Mouse (Mus musculus) heart, adult 8-10 months (tissue): Measurements from ENCODE around the gene Kcnq4. TPM values are rescaled to one million over a fixed set of nuclear protein-coding genes. Genes with fewer than 3 reads are reported as not detected.

Experiments used
- DNase-seq: peaks from one replicate; pipeline ENCODE4 v3.0.0; 2022; ENCODE audit warnings: low spot score
- total RNA-seq, 4 experiments: library from RNA; stranded (reverse); gene quantifications; 2 replicates each; pipeline ENCODE4 v1.2.4; 2022

Gene Kcnq4
- total RNA-seq = 1 to 10 TPM; 1.6 to 2.4 (median 2.2) TPM

- no peak for DNase-seq
These were observed at the start of gene Kcnq4 for GRCm38 (mm10) chr4:120747941-120748866. Gene Kcnq4 (minus strand): TSS chr4:120748612.

GRCm38 (mm10) chr4:120796687-120797086, 48.3 kb upstream of the Kcnq4 start:
- DNase-seq = no peak

GRCm38 (mm10) chr4:120795646-120796045, 47.2 kb upstream of the Kcnq4 start:
- DNase-seq = no peak

- no peak for DNase-seq
These were observed 44.5 kb upstream of the Kcnq4 start for GRCm38 (mm10) chr4:120792918-120793317.

GRCm38 (mm10) chr4:120790027-120790426, 41.6 kb upstream of the Kcnq4 start:
- no peak for DNase-seq

GRCm38 (mm10) chr4:120755801-120756200, 7.4 kb upstream of the Kcnq4 start:
- no peak for DNase-seq

- DNase-seq = peak; percentile 60
These were observed 6.9 kb upstream of the Kcnq4 start for GRCm38 (mm10) chr4:120755299-120755698.

- DNase-seq = no peak
These were observed 1.2 kb upstream of the Kcnq4 start for GRCm38 (mm10) chr4:120749601-120750000.

GRCm38 (mm10) chr4:120747243-120747792, 1.1 kb downstream of the Kcnq4 start:
- no peak for DNase-seq

- DNase-seq = no peak
These were observed 1.8 kb downstream of the Kcnq4 start for GRCm38 (mm10) chr4:120746552-120747150.

- no peak for DNase-seq
These were observed 2.5 kb downstream of the Kcnq4 start for GRCm38 (mm10) chr4:120745731-120746551.

GRCm38 (mm10) chr4:120743636-120744035, 4.8 kb downstream of the Kcnq4 start:
- no peak for DNase-seq

GRCm38 (mm10) chr4:120741303-120741702, 7.1 kb downstream of the Kcnq4 start:
- DNase-seq = no peak

GRCm38 (mm10) chr4:120734012-120734622, 14.3 kb downstream of the Kcnq4 start:
- DNase-seq = no peak

- no peak for DNase-seq
These were observed 15.7 kb downstream of the Kcnq4 start for GRCm38 (mm10) chr4:120732737-120733136.

GRCm38 (mm10) chr4:120731030-120731644, 17.3 kb downstream of the Kcnq4 start:
- peak; percentile 35 for DNase-seq

- DNase-seq = no peak
These were observed 17.8 kb downstream of the Kcnq4 start for GRCm38 (mm10) chr4:120730574-120730973.

GRCm38 (mm10) chr4:120730146-120730545, 18.3 kb downstream of the Kcnq4 start:
- peak; percentile 51 for DNase-seq

- no peak for DNase-seq
These were observed 19.0 kb downstream of the Kcnq4 start for GRCm38 (mm10) chr4:120729441-120729840.

GRCm38 (mm10) chr4:120727842-120728241, 20.6 kb downstream of the Kcnq4 start:
- no peak for DNase-seq

GRCm38 (mm10) chr4:120726174-120726573, 22.2 kb downstream of the Kcnq4 start:
- DNase-seq = peak; percentile 38
